Mouse (Mus musculus) erythroblast, embryonic 14.5 days (primary cell): ENCODE data around the gene Coro2b.

Experiments
- GATA1 ChIP-seq: IDR thresholded peaks from 2 replicates; pipeline ENCODE4 v1.6.1; 2012; ENCODE audit warnings: low read length, inconsistent platforms, mixed read lengths
- TAL1 ChIP-seq: IDR thresholded peaks from 3 replicates; pipeline ENCODE4 v1.6.1; 2012; ENCODE audit warnings: low read length, inconsistent platforms, mixed read lengths

- TF ChIP-seq GATA1 (no peak), TAL1 (no peak)
Observed at GRCm38 (mm10) chr9:62556748-62557147, 19.9 kb upstream of the Coro2b start.
